Mouse (Mus musculus) heart, embryonic 10.5 days (tissue): ENCODE results near the gene Zbtb9. TPM values are rescaled to one million over a fixed set of nuclear protein-coding genes. Genes with fewer than 3 reads are reported as not detected.
A peak's percentile ranks its signal among the peaks of the same experiment; 100 is the strongest.

ENCODE experiments used
- DNase-seq: peaks from one replicate; pipeline ENCODE4 v3.0.0-alpha.2; 2017; ENCODE audit warnings: low spot score
- H3K27ac ChIP-seq: fragments of 300-500 bp; sonication (generic); 2 replicates; pipeline ENCODE4 v1.5.1; 2016; ENCODE audit warnings: mild to moderate bottlenecking
- H3K27me3 ChIP-seq: fragments of 300-500 bp; sonication (generic); 2 replicates; pipeline ENCODE4 v1.6.1; 2016; ENCODE audit warnings: mild to moderate bottlenecking; ENCODE audit not compliant: poor library complexity, insufficient read depth, severe bottlenecking
- H3K36me3 ChIP-seq: fragments of 300-500 bp; sonication (generic); 2 replicates; pipeline ENCODE4 v1.6.1; 2016; ENCODE audit warnings: mild to moderate bottlenecking, moderate library complexity
- H3K4me1 ChIP-seq: fragments of 300-500 bp; sonication (generic); 2 replicates; pipeline ENCODE4 v1.6.1; 2016; ENCODE audit warnings: mild to moderate bottlenecking
- H3K4me3 ChIP-seq: fragments of 300-500 bp; sonication (generic); 2 replicates; pipeline ENCODE4 v1.5.1; 2016; ENCODE audit warnings: mild to moderate bottlenecking, moderate library complexity
- H3K9me3 ChIP-seq: fragments of 300-500 bp; sonication (generic); 2 replicates; pipeline ENCODE4 v1.6.1; 2016; ENCODE audit warnings: mild to moderate bottlenecking, moderate library complexity
- WGBS: fragments of 180-500 bp; shearing (Covaris S2); methylation state at CpG from one replicate; pipeline ENCODE4 v1.1.7; 2016; 5-methylcytosine and 5-hydroxymethylcytosine counted together
- polyA plus RNA-seq: library from polyadenylated mRNA; unstranded; fragments of >200 nt; fragmentation: Nextera tagmentation; extraction: Ambion mirVana; gene quantifications from 2 replicates; pipeline ENCODE4 v1.2.1, GENCODE M21; 2016

Gene Zbtb9
- polyA plus RNA-seq, 1 experiment from 2014 or later: 14.6 TPM

GRCm38 (mm10) chr17:27011998-27012672, 39.2 kb downstream of the Zbtb9 start:
- 52% methylated on average over 14 of the region's 14 CpGs for WGBS
- Histone ChIP-seq H3K36me3 (no peaks in the 10 kb centered on the region), H3K27ac (peak overlapping the region; percentile 18; the same call in 1 of the 2 replicates), H3K4me3 (no peak overlapping the region), H3K4me1 (peaks cover 20% of the 10 kb centered on the region), H3K27me3 (no peaks in the 10 kb centered on the region), H3K9me3 (no peaks in the 10 kb centered on the region)
- no peak for DNase-seq

GRCm38 (mm10) chr17:27012909-27013308, 39.9 kb downstream of the Zbtb9 start:
- WGBS: 37% methylated on average over 6 of the region's 6 CpGs
- Histone ChIP-seq H3K27ac (no peak overlapping the region), H3K4me1 (peaks cover 26% of the 10 kb centered on the region), H3K9me3 (no peaks in the 10 kb centered on the region), H3K4me3 (no peak overlapping the region), H3K27me3 (no peaks in the 10 kb centered on the region), H3K36me3 (no peaks in the 10 kb centered on the region)
- DNase-seq: no peak

GRCm38 (mm10) chr17:27017564-27018499, 44.9 kb downstream of the Zbtb9 start:
- DNase-seq: peak; percentile 93
- 7% methylated on average over 34 of the region's 34 CpGs for WGBS

GRCm38 (mm10) chr17:27018555-27019196, 45.7 kb downstream of the Zbtb9 start:
- Histone ChIP-seq H3K36me3 (peaks cover 43% of the 10 kb centered on the region), H3K9me3 (no peaks in the 10 kb centered on the region), H3K27ac (peak overlapping the region; percentile 94)

More at GRCm38 (mm10) chr17:27017564-27018499, 44.9 kb downstream of the Zbtb9 start:
- Histone ChIP-seq H3K36me3 (peaks cover 34% of the 10 kb centered on the region), H3K4me3 (peak overlapping the region; percentile 70), H3K27ac (peak overlapping the region; percentile 94), H3K4me1 (peaks cover 17% of the 10 kb centered on the region), H3K27me3 (no peaks in the 10 kb centered on the region), H3K9me3 (no peaks in the 10 kb centered on the region)

GRCm38 (mm10) chr17:27021076-27021475, 48.1 kb downstream of the Zbtb9 start:
- H3K36me3 ChIP-seq: peaks cover 67% of the 10 kb centered on the region
- no peak for DNase-seq
- H3K27ac ChIP-seq: no peak overlapping the region
- H3K9me3 ChIP-seq: no peaks in the 10 kb centered on the region
- WGBS: 89% methylated on average over 14 of the region's 14 CpGs
- peaks cover 21% of the 10 kb centered on the region for H3K4me1 ChIP-seq
- H3K27me3 ChIP-seq: no peaks in the 10 kb centered on the region
- H3K4me3 ChIP-seq: no peak overlapping the region

More at GRCm38 (mm10) chr17:27018555-27019196, 45.7 kb downstream of the Zbtb9 start:
- Histone ChIP-seq H3K4me3 (peak overlapping the region; percentile 70), H3K27me3 (no peaks in the 10 kb centered on the region), H3K4me1 (peaks cover 21% of the 10 kb centered on the region)
- 37% methylated on average over 12 of the region's 12 CpGs for WGBS
- DNase-seq: no peak

GRCm38 (mm10) chr17:27021736-27022135, 48.8 kb downstream of the Zbtb9 start:
- DNase-seq: no peak
- H3K9me3 ChIP-seq: no peaks in the 10 kb centered on the region
- no peak overlapping the region for H3K27ac ChIP-seq
- H3K36me3 ChIP-seq: peaks cover 70% of the 10 kb centered on the region
- H3K27me3 ChIP-seq: no peaks in the 10 kb centered on the region
- WGBS: 91% methylated on average over 9 of the region's 9 CpGs
- no peak overlapping the region for H3K4me3 ChIP-seq
- peaks cover 21% of the 10 kb centered on the region for H3K4me1 ChIP-seq

GRCm38 (mm10) chr17:27023342-27023741, 50.4 kb downstream of the Zbtb9 start:
- 0 out of 2 replicates have a peak overlapping the region, but pooled peaks have one; percentile 36 for H3K27ac ChIP-seq
- 77% methylated on average over 4 of the region's 4 CpGs for WGBS

GRCm38 (mm10) chr17:27025326-27025902, 52.4 kb downstream of the Zbtb9 start:
- Histone ChIP-seq H3K27me3 (no peaks in the 10 kb centered on the region), H3K4me3 (no peak overlapping the region), H3K9me3 (no peaks in the 10 kb centered on the region), H3K36me3 (peaks cover 60% of the 10 kb centered on the region), H3K4me1 (peaks cover 27% of the 10 kb centered on the region), H3K27ac (no peak overlapping the region)
- DNase-seq: no peak
- 93% methylated on average over 17 of the region's 17 CpGs for WGBS

More at GRCm38 (mm10) chr17:27023342-27023741, 50.4 kb downstream of the Zbtb9 start:
- DNase-seq: no peak
- H3K9me3 ChIP-seq: no peaks in the 10 kb centered on the region
- H3K36me3 ChIP-seq: peaks cover 70% of the 10 kb centered on the region
- peaks cover 27% of the 10 kb centered on the region for H3K4me1 ChIP-seq
- H3K4me3 ChIP-seq: no peak overlapping the region
- H3K27me3 ChIP-seq: no peaks in the 10 kb centered on the region

GRCm38 (mm10) chr17:27025951-27026350, 53.0 kb downstream of the Zbtb9 start:
- 91% methylated on average over 3 of the region's 3 CpGs for WGBS
- no peak overlapping the region for H3K4me3 ChIP-seq
- H3K4me1 ChIP-seq: peaks cover 27% of the 10 kb centered on the region
- no peak for DNase-seq
- no peak overlapping the region for H3K27ac ChIP-seq
- H3K27me3 ChIP-seq: no peaks in the 10 kb centered on the region
- peaks cover 55% of the 10 kb centered on the region for H3K36me3 ChIP-seq
- no peaks in the 10 kb centered on the region for H3K9me3 ChIP-seq

- WGBS: 33% methylated on average over 12 of the region's 12 CpGs
- no peak for DNase-seq
- H3K27ac ChIP-seq: peak overlapping the region; percentile 97
- H3K4me1 ChIP-seq: peaks cover 32% of the 10 kb centered on the region
- H3K9me3 ChIP-seq: no peaks in the 10 kb centered on the region
- H3K36me3 ChIP-seq: peaks cover 37% of the 10 kb centered on the region
- peak overlapping the region; percentile 80 for H3K4me3 ChIP-seq
- no peaks in the 10 kb centered on the region for H3K27me3 ChIP-seq
These were observed 54.7 kb downstream of the Zbtb9 start for GRCm38 (mm10) chr17:27027460-27028283.

- Histone ChIP-seq H3K27ac (peak overlapping the region; percentile 97), H3K36me3 (peaks cover 31% of the 10 kb centered on the region), H3K27me3 (no peaks in the 10 kb centered on the region), H3K4me1 (peaks cover 33% of the 10 kb centered on the region), H3K9me3 (no peaks in the 10 kb centered on the region), H3K4me3 (peak overlapping the region; percentile 80)
- DNase-seq: peak; percentile 96
- WGBS: under 1% methylated on average over 19 of the region's 19 CpGs
These were observed 55.4 kb downstream of the Zbtb9 start for GRCm38 (mm10) chr17:27028284-27028795.
